Mouse (Mus musculus): ENCODE data around the gene Sik3. TPM values are rescaled to one million over a fixed set of nuclear protein-coding genes. Genes with fewer than 3 reads are reported as not detected.

Gene Sik3
- polyA plus RNA-seq, 1 experiment from 2014 or later: 10.1 TPM

DNA sequence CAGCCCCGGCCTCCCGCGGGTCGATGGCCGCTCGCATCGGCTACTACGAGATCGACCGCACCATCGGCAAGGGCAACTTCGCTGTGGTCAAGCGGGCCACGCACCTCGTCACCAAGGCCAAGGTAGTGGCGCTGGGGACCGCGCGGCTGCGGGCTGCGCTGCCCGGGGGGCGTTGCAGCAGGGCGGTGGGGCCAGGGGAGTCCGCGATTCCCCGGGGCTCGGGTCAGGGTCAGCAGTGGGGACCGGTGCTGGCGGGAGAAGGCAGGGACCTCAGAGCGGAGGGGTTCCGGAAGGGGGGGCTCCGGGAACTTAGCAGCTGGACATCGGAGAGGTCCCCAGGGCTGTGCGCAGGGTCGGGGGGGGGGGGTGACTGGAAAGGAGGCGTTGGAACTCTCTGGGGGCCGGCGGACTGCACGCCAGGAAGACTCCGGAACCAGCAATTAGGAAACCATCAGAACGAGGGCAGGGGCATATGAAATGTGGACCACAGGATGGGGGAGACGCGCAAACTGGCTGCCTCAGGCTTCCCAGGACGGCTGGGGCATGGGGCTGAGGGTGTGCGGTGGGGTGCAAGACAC is 478 bp downstream of the Sik3 start:
- ATAC-seq (replicated peaks; ENCODE audit: insufficient number of reproducible peaks, low FRiP score, low TSS enrichment): peak; percentile 46
- Histone ChIP-seq H3K4me3 (ENCODE audit: low read depth, low read length) (peak overlapping the region; percentile 96), H3K36me3 (ENCODE audit: control insufficient read depth, insufficient read depth, low read length) (no peaks in the 10 kb centered on the region; the same call in 1 of the 2 replicates), H3K9ac (ENCODE audit: low read depth, low read length) (peak overlapping the region; percentile 98), H3K27me3 (ENCODE audit: control insufficient read depth, insufficient read depth, low read length) (no peaks in the 10 kb centered on the region), H3K9me3 (replicated peaks; ENCODE audit: control insufficient read depth, low read length) (no peaks in the 10 kb centered on the region), H3K4me2 (peak overlapping the region; percentile 69), H3K27ac (ENCODE audit: low read depth, low read length) (peak overlapping the region; percentile 90), H3K4me1 (ENCODE audit: control insufficient read depth, insufficient read depth, low read length) (peaks cover 36% of the 10 kb centered on the region)
- WGBS (ENCODE audit: insufficient replicate concordance): under 1% methylated on average over 44 of the region's 46 CpGs

DNA sequence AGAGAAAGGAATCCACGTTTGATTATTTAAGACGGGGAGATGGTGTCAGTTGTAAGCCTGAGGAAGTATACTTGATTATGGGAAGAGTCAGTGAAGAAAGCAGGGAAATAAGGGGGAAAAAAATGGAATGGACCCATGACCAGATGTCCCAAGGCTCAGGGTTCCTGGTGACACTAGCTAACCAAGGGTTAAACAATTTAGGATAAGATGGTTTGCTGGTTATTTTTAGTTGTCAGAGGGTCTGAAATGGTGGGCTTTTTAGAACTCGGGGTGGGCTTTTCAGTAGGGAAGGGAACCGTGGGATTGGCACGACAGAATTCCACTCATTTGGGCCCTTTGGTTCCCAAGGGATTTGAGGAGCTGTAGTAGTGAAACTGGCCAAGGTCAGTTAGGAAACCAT is 996 bp downstream of the Sik3 start:
- H3K27ac ChIP-seq (ENCODE audit: low read depth, low read length): peak overlapping the region; percentile 90
- WGBS (ENCODE audit: insufficient replicate concordance): 1% methylated on average over 5 of the region's 5 CpGs

DNA sequence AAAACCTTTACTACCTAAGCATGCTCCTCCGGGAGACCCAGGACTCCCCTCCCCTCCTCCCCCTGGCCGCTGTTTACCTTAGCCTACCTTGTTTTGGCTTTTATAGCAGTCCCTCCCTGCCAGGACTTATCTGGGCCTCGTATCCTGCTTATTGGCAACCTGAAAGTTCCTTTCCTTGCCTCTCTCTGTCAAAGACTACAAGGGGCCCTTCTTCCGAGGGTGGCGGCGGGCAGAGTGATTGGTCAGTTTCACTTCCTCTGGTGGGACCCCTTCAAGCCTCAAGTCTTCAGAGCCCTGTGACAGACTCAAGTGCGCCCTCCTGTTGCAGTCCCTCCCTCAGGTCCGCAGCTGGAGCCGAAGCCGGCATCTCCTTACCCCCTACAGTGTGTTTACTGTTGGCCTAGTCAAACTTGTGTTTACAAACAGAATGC is 1.6 kb downstream of the Sik3 start:
- Histone ChIP-seq H3K4me2 (peak overlapping the region; percentile 69), H3K9me3 (replicated peaks; ENCODE audit: control insufficient read depth, low read length) (no peaks in the 10 kb centered on the region), H3K4me3 (ENCODE audit: low read depth, low read length) (peak overlapping the region; percentile 96), H3K27ac (ENCODE audit: low read depth, low read length) (peak overlapping the region; percentile 90; the same call in 1 of the 2 replicates), H3K36me3 (ENCODE audit: control insufficient read depth, insufficient read depth, low read length) (no peaks in the 10 kb centered on the region; the same call in 1 of the 2 replicates), H3K27me3 (ENCODE audit: control insufficient read depth, insufficient read depth, low read length) (no peaks in the 10 kb centered on the region), H3K4me1 (ENCODE audit: control insufficient read depth, insufficient read depth, low read length) (peaks cover 37% of the 10 kb centered on the region), H3K9ac (ENCODE audit: low read depth, low read length) (peak overlapping the region; percentile 18)
- no peak for ATAC-seq (replicated peaks; ENCODE audit: insufficient number of reproducible peaks, low FRiP score, low TSS enrichment)
- under 1% methylated on average over 10 of the region's 10 CpGs for WGBS (ENCODE audit: insufficient replicate concordance)

More for the DNA sequence above, 996 bp downstream of the Sik3 start:
- Histone ChIP-seq H3K9me3 (replicated peaks; ENCODE audit: control insufficient read depth, low read length) (no peaks in the 10 kb centered on the region), H3K27me3 (ENCODE audit: control insufficient read depth, insufficient read depth, low read length) (no peaks in the 10 kb centered on the region), H3K9ac (ENCODE audit: low read depth, low read length) (peak overlapping the region; percentile 98), H3K4me3 (ENCODE audit: low read depth, low read length) (peak overlapping the region; percentile 96), H3K36me3 (ENCODE audit: control insufficient read depth, insufficient read depth, low read length) (no peaks in the 10 kb centered on the region; the same call in 1 of the 2 replicates), H3K4me1 (ENCODE audit: control insufficient read depth, insufficient read depth, low read length) (peaks cover 37% of the 10 kb centered on the region), H3K4me2 (peak overlapping the region; percentile 69)
- ATAC-seq (replicated peaks; ENCODE audit: insufficient number of reproducible peaks, low FRiP score, low TSS enrichment): no peak

DNA sequence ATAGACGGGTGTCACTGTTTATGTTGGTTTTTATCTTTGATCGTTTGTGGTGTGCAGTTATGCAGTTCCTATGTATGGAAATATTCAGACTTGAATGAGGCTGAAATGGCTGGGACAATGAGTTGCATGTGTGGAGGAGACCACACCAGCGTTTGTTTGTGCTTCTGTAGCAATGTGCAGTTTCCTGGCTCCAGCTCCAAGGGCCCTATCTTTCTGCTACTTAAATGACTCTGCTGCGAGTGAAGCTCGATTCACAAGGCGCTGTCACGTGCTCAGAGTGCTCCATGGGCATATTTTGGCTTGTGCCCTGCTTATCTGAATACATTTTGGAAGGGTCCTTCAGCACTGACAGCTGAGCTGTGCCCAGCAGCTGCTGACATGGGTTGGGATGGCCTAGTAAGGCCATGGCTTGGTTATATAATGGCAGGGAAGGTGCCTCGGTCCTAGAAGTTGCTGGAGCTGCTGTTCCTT is 2.5 kb downstream of the Sik3 start:
- Histone ChIP-seq H3K4me1 (ENCODE audit: control insufficient read depth, insufficient read depth, low read length) (peaks cover 37% of the 10 kb centered on the region), H3K4me3 (ENCODE audit: low read depth, low read length) (no peak overlapping the region; the same call in 1 of the 2 replicates), H3K27me3 (ENCODE audit: control insufficient read depth, insufficient read depth, low read length) (no peaks in the 10 kb centered on the region), H3K27ac (ENCODE audit: low read depth, low read length) (peak overlapping the region; percentile 2), H3K4me2 (peak overlapping the region; percentile 69), H3K36me3 (ENCODE audit: control insufficient read depth, insufficient read depth, low read length) (no peaks in the 10 kb centered on the region; the same call in 1 of the 2 replicates), H3K9ac (ENCODE audit: low read depth, low read length) (no peak overlapping the region), H3K9me3 (replicated peaks; ENCODE audit: control insufficient read depth, low read length) (no peaks in the 10 kb centered on the region)
- no peak for ATAC-seq (replicated peaks; ENCODE audit: insufficient number of reproducible peaks, low FRiP score, low TSS enrichment)
- 24% methylated on average over 8 of the region's 8 CpGs for WGBS (ENCODE audit: insufficient replicate concordance)

DNA sequence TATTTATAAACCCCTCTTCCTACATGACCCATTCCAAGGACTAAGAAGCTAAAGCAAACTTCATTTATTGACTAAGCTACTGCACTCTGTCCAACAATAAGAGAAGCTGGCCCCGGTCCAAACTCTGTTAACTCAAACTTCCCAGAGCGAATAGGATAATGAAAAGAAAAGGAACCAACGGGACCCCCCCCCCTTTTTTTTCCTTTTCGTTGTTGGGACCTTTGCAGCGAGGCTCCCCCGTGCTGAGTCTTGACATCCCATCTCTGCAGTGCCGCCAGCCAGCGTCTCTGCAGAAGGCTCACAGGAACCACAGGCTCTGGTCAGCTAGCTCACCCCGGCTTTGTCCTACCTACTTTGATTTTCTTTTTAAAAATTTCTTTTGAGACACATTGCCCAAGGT is 3.2 kb downstream of the Sik3 start:
- Histone ChIP-seq H3K27me3 (ENCODE audit: control insufficient read depth, insufficient read depth, low read length) (no peaks in the 10 kb centered on the region), H3K27ac (ENCODE audit: low read depth, low read length) (no peak overlapping the region), H3K9ac (ENCODE audit: low read depth, low read length) (no peak overlapping the region), H3K36me3 (ENCODE audit: control insufficient read depth, insufficient read depth, low read length) (no peaks in the 10 kb centered on the region; the same call in 1 of the 2 replicates), H3K4me2 (peak overlapping the region; percentile 69; the same call in 1 of the 2 replicates), H3K4me3 (ENCODE audit: low read depth, low read length) (no peak overlapping the region), H3K4me1 (ENCODE audit: control insufficient read depth, insufficient read depth, low read length) (peaks cover 37% of the 10 kb centered on the region), H3K9me3 (replicated peaks; ENCODE audit: control insufficient read depth, low read length) (no peaks in the 10 kb centered on the region)
- WGBS (ENCODE audit: insufficient replicate concordance): 49% methylated on average over 9 of the region's 9 CpGs
- no peak for ATAC-seq (replicated peaks; ENCODE audit: insufficient number of reproducible peaks, low FRiP score, low TSS enrichment)

DNA sequence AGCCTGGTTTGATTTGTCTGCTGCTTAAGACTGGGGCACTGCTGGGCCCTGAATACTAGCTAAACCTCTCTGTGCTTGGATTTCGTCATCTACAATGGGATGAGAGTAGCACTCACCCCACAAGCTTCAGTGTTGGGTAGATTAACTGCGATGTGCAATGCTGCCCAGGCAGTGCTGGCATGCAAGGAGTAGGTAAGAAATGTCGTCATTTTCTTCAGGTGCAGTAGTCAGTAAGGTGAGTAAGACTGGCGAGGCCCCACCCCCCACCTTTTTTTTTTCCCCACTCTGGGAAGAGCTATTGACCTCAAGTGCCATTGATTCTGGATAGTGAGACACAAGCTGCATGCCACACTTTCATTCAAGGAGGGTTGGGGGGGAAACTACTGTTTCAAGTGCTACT is 3.8 kb downstream of the Sik3 start:
- Histone ChIP-seq H3K4me3 (ENCODE audit: low read depth, low read length) (no peak overlapping the region), H3K36me3 (ENCODE audit: control insufficient read depth, insufficient read depth, low read length) (no peaks in the 10 kb centered on the region; the same call in 1 of the 2 replicates), H3K9ac (ENCODE audit: low read depth, low read length) (no peak overlapping the region), H3K4me1 (ENCODE audit: control insufficient read depth, insufficient read depth, low read length) (peaks cover 35% of the 10 kb centered on the region), H3K9me3 (replicated peaks; ENCODE audit: control insufficient read depth, low read length) (no peaks in the 10 kb centered on the region), H3K27ac (ENCODE audit: low read depth, low read length) (no peak overlapping the region), H3K4me2 (no peak overlapping the region), H3K27me3 (ENCODE audit: control insufficient read depth, insufficient read depth, low read length) (no peaks in the 10 kb centered on the region)
- 71% methylated on average over 4 of the region's 4 CpGs for WGBS (ENCODE audit: insufficient replicate concordance)
- ATAC-seq (replicated peaks; ENCODE audit: insufficient number of reproducible peaks, low FRiP score, low TSS enrichment): no peak

DNA sequence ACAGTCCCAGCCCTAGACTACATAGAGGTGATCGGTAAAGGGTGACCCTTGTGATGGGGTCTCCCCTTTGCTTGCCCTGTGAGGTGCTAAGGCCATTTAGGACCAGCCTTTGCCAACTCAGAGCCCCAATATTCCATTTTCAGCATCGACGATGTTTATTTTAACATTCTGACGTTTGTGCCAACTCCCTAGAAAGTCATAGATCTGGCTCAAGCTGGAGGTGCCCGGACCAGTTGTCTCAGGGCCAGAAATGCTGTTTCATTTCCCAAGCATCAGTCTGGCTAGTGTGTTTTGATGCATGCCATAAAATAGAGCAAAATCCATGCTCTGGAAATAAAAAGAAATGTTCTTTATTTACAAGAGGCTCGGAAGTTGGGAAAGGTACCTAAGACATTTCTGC is 5.7 kb downstream of the Sik3 start:
- no peak overlapping the region for H3K4me3 ChIP-seq (ENCODE audit: low read depth, low read length)
- no peaks in the 10 kb centered on the region; the same call in 1 of the 2 replicates for H3K36me3 ChIP-seq (ENCODE audit: control insufficient read depth, insufficient read depth, low read length)
- ATAC-seq (replicated peaks; ENCODE audit: insufficient number of reproducible peaks, low FRiP score, low TSS enrichment): no peak
- 90% methylated on average over 6 of the region's 6 CpGs for WGBS (ENCODE audit: insufficient replicate concordance)
- H3K9ac ChIP-seq (ENCODE audit: low read depth, low read length): no peak overlapping the region
- H3K9me3 ChIP-seq (replicated peaks; ENCODE audit: control insufficient read depth, low read length): no peaks in the 10 kb centered on the region
- H3K27ac ChIP-seq (ENCODE audit: low read depth, low read length): no peak overlapping the region
- H3K4me2 ChIP-seq: no peak overlapping the region
- H3K27me3 ChIP-seq (ENCODE audit: control insufficient read depth, insufficient read depth, low read length): no peaks in the 10 kb centered on the region
- peaks cover 31% of the 10 kb centered on the region for H3K4me1 ChIP-seq (ENCODE audit: control insufficient read depth, insufficient read depth, low read length)

DNA sequence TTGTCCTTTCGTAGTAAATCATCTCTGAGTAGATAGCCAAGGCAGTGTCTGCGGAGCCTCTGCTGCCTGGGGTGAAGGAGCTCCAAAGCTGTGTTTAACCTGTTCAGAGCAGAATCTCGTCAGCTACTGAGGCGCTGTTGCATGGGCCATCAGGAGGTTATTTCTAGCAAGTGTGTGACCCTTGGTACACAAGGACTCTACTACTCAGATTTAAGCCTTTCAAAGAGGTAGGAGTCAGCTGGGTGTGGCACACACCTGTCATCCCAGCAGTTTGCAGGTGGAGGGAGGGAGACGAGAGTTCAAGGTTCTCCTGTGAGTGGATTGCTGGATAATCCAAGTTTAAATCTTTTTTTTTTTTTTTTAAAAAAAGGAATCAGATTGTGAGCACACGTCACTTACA is 7.4 kb downstream of the Sik3 start:
- Histone ChIP-seq H3K4me2 (no peak overlapping the region), H3K9me3 (replicated peaks; ENCODE audit: control insufficient read depth, low read length) (no peaks in the 10 kb centered on the region), H3K4me3 (ENCODE audit: low read depth, low read length) (no peak overlapping the region), H3K4me1 (ENCODE audit: control insufficient read depth, insufficient read depth, low read length) (peaks cover 18% of the 10 kb centered on the region), H3K36me3 (ENCODE audit: control insufficient read depth, insufficient read depth, low read length) (no peaks in the 10 kb centered on the region; the same call in 1 of the 2 replicates), H3K27me3 (ENCODE audit: control insufficient read depth, insufficient read depth, low read length) (no peaks in the 10 kb centered on the region), H3K9ac (ENCODE audit: low read depth, low read length) (no peak overlapping the region), H3K27ac (ENCODE audit: low read depth, low read length) (no peak overlapping the region)
- ATAC-seq (replicated peaks; ENCODE audit: insufficient number of reproducible peaks, low FRiP score, low TSS enrichment): no peak
- 81% methylated on average over 6 of the region's 6 CpGs for WGBS (ENCODE audit: insufficient replicate concordance)

DNA sequence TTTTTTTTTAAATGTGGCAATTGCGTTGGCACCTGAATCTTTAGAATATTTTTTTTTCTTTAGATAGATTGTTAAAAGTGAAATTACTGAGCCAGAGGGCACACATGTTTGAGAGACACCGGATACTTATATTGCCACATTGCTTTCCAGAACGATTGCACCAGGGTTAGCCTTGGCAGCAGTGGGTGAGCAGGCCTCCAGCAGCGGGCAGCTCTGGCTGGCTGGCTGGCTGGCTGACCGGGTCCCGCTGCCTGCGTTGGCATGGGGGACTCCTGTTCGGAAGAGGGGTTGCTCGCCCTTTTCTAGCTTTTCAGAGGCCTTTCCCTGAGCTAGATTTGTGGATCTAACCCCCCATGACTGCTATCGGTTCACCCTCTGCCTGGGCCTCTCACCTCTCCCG is 11.0 kb downstream of the Sik3 start:
- no peak for ATAC-seq (replicated peaks; ENCODE audit: insufficient number of reproducible peaks, low FRiP score, low TSS enrichment)
- 94% methylated on average over 11 of the region's 11 CpGs for WGBS (ENCODE audit: insufficient replicate concordance)

More for the DNA sequence above, 11.0 kb downstream of the Sik3 start:
- H3K4me1 ChIP-seq (ENCODE audit: control insufficient read depth, insufficient read depth, low read length): no peaks in the 10 kb centered on the region; the same call in 1 of the 2 replicates
- H3K9me3 ChIP-seq (replicated peaks; ENCODE audit: control insufficient read depth, low read length): no peaks in the 10 kb centered on the region
- H3K27me3 ChIP-seq (ENCODE audit: control insufficient read depth, insufficient read depth, low read length): no peaks in the 10 kb centered on the region
- H3K4me3 ChIP-seq (ENCODE audit: low read depth, low read length): no peak overlapping the region
- H3K9ac ChIP-seq (ENCODE audit: low read depth, low read length): no peak overlapping the region
- H3K36me3 ChIP-seq (ENCODE audit: control insufficient read depth, insufficient read depth, low read length): no peaks in the 10 kb centered on the region
- no peak overlapping the region for H3K27ac ChIP-seq (ENCODE audit: low read depth, low read length)
- H3K4me2 ChIP-seq: no peak overlapping the region
